Mouse (Mus musculus): ENCODE measurements at regions not wholly inside any gene's neighbourhood (a gene's known extent, or its start where the extent isn't known, plus 50 kb on each side); places are given as distances from the start of the nearest gene placed in this dataset.

DNA sequence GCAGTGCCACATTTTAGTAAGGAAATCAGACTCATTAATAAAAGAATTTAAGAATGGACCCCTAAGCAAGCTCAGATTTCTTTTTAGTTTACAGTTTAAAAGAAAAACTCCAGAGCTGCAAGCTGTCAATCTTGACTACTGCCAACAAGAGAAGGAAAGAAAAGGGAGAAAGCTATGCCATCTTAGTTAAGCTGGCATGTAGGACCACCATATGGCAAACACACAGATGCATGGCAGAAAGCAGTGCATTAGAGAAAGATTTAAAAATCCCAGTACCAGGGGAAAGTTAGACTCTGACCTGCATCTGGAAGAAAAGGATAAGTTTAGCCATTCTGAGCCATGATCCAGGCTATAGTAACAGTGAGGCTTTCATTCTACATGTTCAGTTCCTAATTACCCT lies 3300.8 kb upstream of the Gm7489 start:
- no peaks in the 10 kb centered on the region for H3K4me1 ChIP-seq (ENCODE audit: control insufficient read depth, insufficient read depth, low read length)
- no peaks in the 10 kb centered on the region for H3K9me3 ChIP-seq (replicated peaks; ENCODE audit: control insufficient read depth, low read length)
- H3K9ac ChIP-seq (replicated peaks; ENCODE audit: low read length) = no peak overlapping the region
- H3K27me3 ChIP-seq (ENCODE audit: control insufficient read depth, insufficient read depth, low read length) = no peaks in the 10 kb centered on the region
- DNase-seq (ENCODE audit: low spot score) (no peak), ATAC-seq (replicated peaks; ENCODE audit: insufficient number of reproducible peaks, low FRiP score, low TSS enrichment, low read depth) (no peak)
- H3K4me3 ChIP-seq (ENCODE audit: low read depth, low read length) = no peak overlapping the region
- no peak overlapping the region for H3K4me2 ChIP-seq (ENCODE audit: low read depth, low read length)
- no peaks in the 10 kb centered on the region for H3K36me3 ChIP-seq (replicated peaks; ENCODE audit: control insufficient read depth, insufficient read depth, low read depth, low read length)
- no peak overlapping the region for H3K27ac ChIP-seq (replicated peaks; ENCODE audit: low read depth, low read length)

- H3K27ac ChIP-seq (replicated peaks; ENCODE audit: low read depth, low read length) = no peak overlapping the region
- H3K9ac ChIP-seq (replicated peaks; ENCODE audit: low read length) = no peak overlapping the region
- no peaks in the 10 kb centered on the region for H3K27me3 ChIP-seq (ENCODE audit: control insufficient read depth, insufficient read depth, low read length)
- H3K4me1 ChIP-seq (ENCODE audit: control insufficient read depth, insufficient read depth, low read length) = no peaks in the 10 kb centered on the region
- no peak for DNase-seq (ENCODE audit: low spot score)
- ATAC-seq (replicated peaks; ENCODE audit: insufficient number of reproducible peaks, low FRiP score, low TSS enrichment, low read depth) = no peak
- no peak overlapping the region for H3K4me3 ChIP-seq (ENCODE audit: low read depth, low read length)
- 84% methylated on average over 6 of the region's 6 CpGs for WGBS
- H3K36me3 ChIP-seq (replicated peaks; ENCODE audit: control insufficient read depth, insufficient read depth, low read depth, low read length) = no peaks in the 10 kb centered on the region
- H3K4me2 ChIP-seq (ENCODE audit: low read depth, low read length) = no peak overlapping the region
- H3K9me3 ChIP-seq (replicated peaks; ENCODE audit: control insufficient read depth, low read length) = no peaks in the 10 kb centered on the region
These were observed 3299.2 kb upstream of the Gm7489 start for GRCm38 (mm10) chr15:50585496-50585895.
